Mouse (Mus musculus) embryonic fibroblast, embryonic 13.5 days (primary cell): ENCODE results near the gene Timmdc1.

ENCODE experiments used
- CTCF ChIP-seq: IDR thresholded peaks from 2 replicates; pipeline ENCODE4 v1.5.1; 2011; ENCODE audit warnings: mild to moderate bottlenecking, control low read depth, low read length, moderate library complexity, borderline replicate concordance; ENCODE audit not compliant: insufficient read depth
- POLR2A ChIP-seq: IDR thresholded peaks from 2 replicates; pipeline ENCODE4 v1.6.1; 2011; ENCODE audit warnings: low read depth, mild to moderate bottlenecking, control low read depth, low read length, moderate library complexity

- TF ChIP-seq POLR2A = no peak
- no peak for TF ChIP-seq CTCF
Measured at GRCm38 (mm10) chr16:38453952-38454351, 68.5 kb downstream of the Timmdc1 start.
